Mouse (Mus musculus) right cerebral cortex, adult 18-20 months (tissue): ENCODE data around the gene Zfc3h1.

Experiments used
- DNase-seq: peaks from one replicate; pipeline ENCODE4 v3.0.0; 2022; ENCODE audit warnings: mixed read lengths

The Zfc3h1 gene

DNA sequence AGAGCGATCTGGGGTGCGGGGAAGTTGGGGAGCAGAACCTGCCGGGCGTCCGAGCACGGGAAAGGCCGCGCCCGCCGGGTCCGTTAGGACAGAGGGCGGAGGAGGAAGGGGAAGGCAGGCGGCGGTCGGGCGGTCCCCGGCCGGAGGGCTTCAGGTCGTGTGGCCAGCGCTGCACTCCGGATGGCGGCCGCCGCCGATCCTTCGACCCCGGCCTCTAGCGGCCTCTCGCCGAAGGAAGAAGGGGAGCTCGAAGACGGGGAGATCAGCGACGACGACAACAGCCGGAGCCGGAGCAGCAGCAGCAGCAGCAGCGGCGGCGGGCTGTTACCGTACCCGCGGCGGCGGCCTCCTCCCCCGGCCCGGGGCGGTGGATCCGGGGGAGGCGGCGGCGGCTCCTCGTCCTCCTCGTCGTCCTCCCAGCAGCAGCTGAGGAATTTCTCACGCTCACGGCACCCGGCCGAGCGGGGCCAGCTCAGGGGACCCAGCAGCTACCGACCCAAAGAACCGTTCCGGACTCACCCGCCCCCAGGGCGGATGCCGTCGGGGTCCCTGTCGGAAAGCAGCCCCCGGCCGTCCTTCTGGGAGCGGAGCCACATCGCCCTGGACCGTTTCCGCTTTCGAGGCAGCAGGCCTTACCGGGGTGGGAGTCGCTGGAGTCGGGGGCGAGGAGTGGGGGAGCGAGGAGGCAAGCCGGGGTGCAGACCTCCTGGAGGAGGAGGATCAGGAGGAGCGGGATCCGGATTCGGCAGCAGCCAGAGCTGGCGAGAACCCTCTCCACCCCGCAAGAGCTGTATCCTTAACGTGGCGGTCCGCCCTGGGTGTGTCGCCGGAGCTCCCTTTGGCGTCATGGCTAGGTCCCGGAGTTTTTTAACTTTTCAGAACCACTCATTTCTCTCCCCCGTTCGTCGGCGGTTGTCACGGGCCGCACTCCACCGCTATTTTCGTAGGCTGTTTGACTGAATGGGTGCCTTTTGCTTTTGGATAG lies 551 bp downstream of the Zfc3h1 start:
- DNase-seq = peak; percentile 55

- no peak for DNase-seq
Measured at GRCm38 (mm10) chr10:115387891-115388290, 3.1 kb downstream of the Zfc3h1 start.

DNA sequence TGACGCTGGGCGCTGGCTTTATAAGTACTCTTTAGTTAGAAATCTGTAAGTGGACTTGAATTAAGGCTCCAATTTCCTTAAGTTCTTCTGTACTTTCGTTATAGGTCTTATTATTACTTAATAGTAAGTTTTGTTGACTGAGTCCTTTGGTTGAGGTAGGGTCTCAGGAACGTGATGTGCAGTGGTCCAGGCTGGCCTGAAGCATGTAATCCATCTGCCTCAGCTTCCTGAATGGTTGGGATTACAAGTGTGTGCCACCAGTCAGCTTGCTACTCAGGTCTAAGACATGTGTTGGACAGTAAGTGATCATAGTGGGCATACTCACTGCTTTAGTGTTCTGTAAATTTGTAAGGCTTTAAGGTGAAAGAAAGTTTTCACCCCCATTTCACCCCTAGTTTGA lies 6.3 kb downstream of the Zfc3h1 start:
- DNase-seq = no peak

GRCm38 (mm10) chr10:115391896-115392295 lies 7.1 kb downstream of the Zfc3h1 start:
- DNase-seq = no peak

GRCm38 (mm10) chr10:115406393-115406792 lies 21.6 kb downstream of the Zfc3h1 start:
- peak; percentile 55 for DNase-seq

DNA sequence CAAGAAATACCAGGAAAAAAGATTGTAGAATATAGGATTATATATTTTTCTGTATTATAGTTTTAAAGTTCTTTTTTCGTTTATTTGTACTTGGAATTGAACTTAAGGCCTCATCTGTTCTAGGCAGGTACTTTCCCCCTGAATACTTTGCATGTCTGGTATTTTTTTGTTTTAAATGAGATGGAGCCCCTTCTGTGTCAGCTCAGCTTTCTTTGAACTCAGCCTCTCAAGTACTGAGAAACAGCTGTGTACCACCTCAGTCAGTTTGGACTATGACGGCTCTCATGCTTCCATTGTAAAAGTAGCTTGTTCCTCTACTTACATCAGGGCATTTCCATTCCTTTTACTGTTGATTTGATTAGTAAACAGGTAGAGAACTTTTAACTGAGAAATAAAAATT lies 28.7 kb downstream of the Zfc3h1 start:
- DNase-seq = no peak

DNA sequence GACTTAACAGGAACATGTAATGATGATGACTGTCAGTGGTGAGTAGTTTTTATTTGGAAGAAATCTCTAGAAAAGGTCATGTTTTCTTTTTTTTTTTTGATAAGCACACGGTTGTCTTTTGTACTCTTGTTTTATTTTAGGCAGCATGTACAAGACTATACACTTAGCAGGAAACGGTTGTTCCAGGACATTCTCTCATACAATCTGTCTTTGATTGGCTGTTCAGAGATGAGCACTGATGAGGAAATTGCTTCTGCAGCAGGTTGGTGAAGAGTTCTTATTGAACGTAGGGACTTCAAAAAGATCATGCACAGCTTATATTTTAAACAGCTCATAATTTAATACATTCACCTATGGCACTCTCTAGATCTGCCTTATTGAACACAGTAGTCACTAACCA lies 29.3 kb downstream of the Zfc3h1 start:
- no peak for DNase-seq

GRCm38 (mm10) chr10:115421976-115422375 lies 37.2 kb downstream of the Zfc3h1 start:
- no peak for DNase-seq

DNA sequence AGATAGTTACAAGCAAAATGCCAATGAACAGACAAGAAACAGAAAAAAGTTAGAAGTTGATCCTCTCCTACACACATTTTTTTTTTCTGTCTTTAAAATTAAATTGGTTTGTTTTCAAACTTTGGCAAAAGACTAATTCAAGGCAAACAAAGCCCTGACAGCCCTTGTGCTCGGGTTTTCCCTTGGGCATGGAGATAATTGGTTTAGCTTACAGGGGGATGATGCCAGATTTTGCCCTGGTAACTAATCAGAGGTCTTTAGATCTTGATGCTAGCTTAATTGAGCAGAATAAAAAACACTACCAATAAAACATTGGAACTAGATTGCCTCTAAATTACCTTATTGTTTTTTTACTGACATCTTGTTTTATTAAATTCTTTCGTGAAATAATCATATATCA lies 40.6 kb downstream of the Zfc3h1 start:
- no peak for DNase-seq

- DNase-seq = no peak
Measured at GRCm38 (mm10) chr10:115437286-115437685, 52.5 kb downstream of the Zfc3h1 start.

DNA sequence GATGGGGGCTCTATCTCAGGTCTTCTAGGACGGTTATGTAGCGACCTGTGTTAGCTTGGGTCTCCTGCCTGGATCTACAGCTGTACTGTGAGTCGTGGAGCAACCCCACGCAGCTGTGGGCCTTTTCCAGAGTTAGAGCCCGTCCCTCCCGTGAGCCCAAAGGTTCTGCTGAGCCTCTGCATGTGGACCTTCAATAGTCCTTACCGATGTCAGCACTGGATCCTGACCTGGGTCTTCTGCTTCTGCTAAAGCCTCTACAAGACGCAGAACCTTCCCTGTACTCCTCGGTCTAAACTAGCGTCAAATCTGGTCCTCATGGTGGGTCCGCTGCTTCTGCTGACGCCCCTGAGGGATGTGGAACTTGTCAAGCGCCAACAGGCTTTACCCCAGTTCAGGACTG lies 63.9 kb downstream of the Zfc3h1 start:
- DNase-seq = no peak

- no peak for DNase-seq
Measured at GRCm38 (mm10) chr10:115457368-115458021, 72.7 kb downstream of the Zfc3h1 start.

DNA sequence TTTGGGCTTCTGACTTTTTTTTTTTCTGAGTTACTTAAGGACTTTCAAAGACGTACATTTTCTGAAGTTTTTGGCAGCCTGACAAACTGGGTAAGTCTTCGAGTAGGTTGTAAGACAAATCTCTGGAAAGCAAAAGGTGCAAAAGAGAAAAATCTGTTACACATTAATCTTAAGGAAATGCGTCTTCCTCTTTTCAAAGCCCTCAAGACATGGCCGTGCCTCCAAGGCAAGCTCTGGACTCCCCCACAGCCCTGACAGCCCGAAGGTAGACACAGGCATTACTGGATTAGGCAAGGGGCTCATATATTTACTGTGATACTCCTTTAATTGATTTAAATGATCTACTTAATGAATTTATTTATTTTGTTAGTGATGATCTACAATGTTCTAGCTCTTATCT lies 77.9 kb downstream of the Zfc3h1 start:
- no peak for DNase-seq

GRCm38 (mm10) chr10:115465072-115465471 lies 80.3 kb downstream of the Zfc3h1 start:
- DNase-seq = no peak

GRCm38 (mm10) chr10:115465778-115466177 lies 81.0 kb downstream of the Zfc3h1 start:
- DNase-seq = no peak

GRCm38 (mm10) chr10:115467985-115468384 lies 83.2 kb downstream of the Zfc3h1 start:
- no peak for DNase-seq

DNA sequence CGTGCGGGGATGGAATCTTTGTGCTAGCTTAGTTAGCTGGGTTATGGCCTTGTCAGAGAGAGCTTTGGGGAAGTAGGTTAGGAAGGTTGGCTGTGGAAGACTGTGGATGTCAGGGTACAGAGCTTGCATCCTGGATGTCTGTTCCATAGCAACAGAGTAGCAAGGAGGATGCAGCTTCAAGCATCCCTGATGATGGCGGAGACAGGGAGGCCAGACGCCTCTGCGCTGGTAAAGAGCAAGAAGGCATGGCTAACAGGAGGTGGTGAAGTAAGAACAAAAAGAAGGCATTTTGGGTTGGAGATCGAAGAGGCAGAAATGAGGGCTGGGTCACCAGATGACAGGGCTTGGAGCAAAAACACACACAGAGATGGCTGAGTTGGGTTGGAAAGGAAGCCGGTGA lies 83.9 kb downstream of the Zfc3h1 start:
- DNase-seq = no peak

- no peak for DNase-seq
Measured at GRCm38 (mm10) chr10:115469040-115469439, 84.3 kb downstream of the Zfc3h1 start.

GRCm38 (mm10) chr10:115470621-115471334 lies 86.0 kb downstream of the Zfc3h1 start:
- DNase-seq = no peak

- DNase-seq = no peak
Measured at GRCm38 (mm10) chr10:115473213-115473961, 88.6 kb downstream of the Zfc3h1 start.

GRCm38 (mm10) chr10:115475000-115475550 lies 90.3 kb downstream of the Zfc3h1 start:
- no peak for DNase-seq

- no peak for DNase-seq
Measured at GRCm38 (mm10) chr10:115476506-115476905, 91.7 kb downstream of the Zfc3h1 start.
